Mouse (Mus musculus) olfactory bulb, adult 2 months (tissue): ENCODE results near the gene Rgp1.

Source experiments
- CTCF ChIP-seq: fragments of 200-500 bp; IDR thresholded peaks from 2 replicates; pipeline ENCODE4 v1.5.1; 2012; ENCODE audit warnings: low read depth, mild to moderate bottlenecking, low read length, moderate library complexity; ENCODE audit not compliant: insufficient read depth
- POLR2A ChIP-seq: fragments of 200-500 bp; IDR thresholded peaks from 2 replicates; pipeline ENCODE4 v1.6.1; 2012; ENCODE audit warnings: mild to moderate bottlenecking, low read depth, low read length, moderate library complexity; ENCODE audit not compliant: insufficient read depth

GRCm38 (mm10) chr4:43584444-43585416 is 6.2 kb downstream of the Rgp1 start, which contains the start of gene Msmp:
- TF ChIP-seq POLR2A = no peak
- no peak for TF ChIP-seq CTCF
